Mouse (Mus musculus) CH12.LX (cell line): ENCODE measurements at regions not wholly inside any gene's neighbourhood (a gene's known extent, or its start where the extent isn't known, plus 50 kb on each side); places are given as distances from the start of the nearest gene placed in this dataset.

ENCODE experiments used
- CTCF ChIP-seq, 2 experiments: IDR thresholded peaks in 1 of 2; conservative IDR thresholded peaks in 1 of 2; 2 replicates each; pipeline ENCODE4 v1.5.1; 2011 to 2012; ENCODE audit warnings: low read depth in 2 of 2, low read length in 2 of 2, improper control_type of control experiment in 1 of 2, inconsistent platforms in 1 of 2, mild to moderate bottlenecking in 1 of 2, moderate library complexity in 1 of 2
- E2F4 ChIP-seq: IDR thresholded peaks from 2 replicates; pipeline ENCODE4 v1.6.1; 2011; ENCODE audit warnings: low read depth, low read length, improper control_type of control experiment; ENCODE audit not compliant: insufficient replicate concordance
- KAT2A ChIP-seq: IDR thresholded peaks from 2 replicates; pipeline ENCODE4 v1.6.1; 2012; ENCODE audit warnings: low read length, improper control_type of control experiment, inconsistent platforms; ENCODE audit not compliant: insufficient replicate concordance
- MAFK ChIP-seq: IDR thresholded peaks from 2 replicates; pipeline ENCODE4 v1.6.1; 2011; ENCODE audit warnings: low read length, improper control_type of control experiment; ENCODE audit not compliant: insufficient replicate concordance
- POLR2A ChIP-seq: IDR thresholded peaks from 2 replicates; pipeline ENCODE4 v1.6.1; 2011; ENCODE audit warnings: low read depth, mild to moderate bottlenecking, improper control_type of control experiment, low read length
- POLR2AphosphoS2 ChIP-seq: IDR thresholded peaks from 2 replicates; pipeline ENCODE4 v1.6.1; 2011; ENCODE audit warnings: low read depth, low read length, improper control_type of control experiment
- RCOR1 ChIP-seq: conservative IDR thresholded peaks from 2 replicates; pipeline ENCODE4 v1.6.1; 2012; ENCODE audit warnings: low read depth, mild to moderate bottlenecking, inconsistent platforms, low read length, improper control_type of control experiment
- SIN3A ChIP-seq: IDR thresholded peaks from 2 replicates; pipeline ENCODE4 v1.6.1; 2012; ENCODE audit warnings: low read length, improper control_type of control experiment, inconsistent platforms
- ZKSCAN1 ChIP-seq: IDR thresholded peaks from 2 replicates; pipeline ENCODE4 v1.6.1; 2012; ENCODE audit warnings: low read depth, inconsistent platforms, low read length, improper control_type of control experiment, borderline replicate concordance
- ZNF384 ChIP-seq: IDR thresholded peaks from 2 replicates; pipeline ENCODE4 v1.6.1; 2012; ENCODE audit warnings: low read depth, low read length, improper control_type of control experiment, inconsistent platforms

DNA sequence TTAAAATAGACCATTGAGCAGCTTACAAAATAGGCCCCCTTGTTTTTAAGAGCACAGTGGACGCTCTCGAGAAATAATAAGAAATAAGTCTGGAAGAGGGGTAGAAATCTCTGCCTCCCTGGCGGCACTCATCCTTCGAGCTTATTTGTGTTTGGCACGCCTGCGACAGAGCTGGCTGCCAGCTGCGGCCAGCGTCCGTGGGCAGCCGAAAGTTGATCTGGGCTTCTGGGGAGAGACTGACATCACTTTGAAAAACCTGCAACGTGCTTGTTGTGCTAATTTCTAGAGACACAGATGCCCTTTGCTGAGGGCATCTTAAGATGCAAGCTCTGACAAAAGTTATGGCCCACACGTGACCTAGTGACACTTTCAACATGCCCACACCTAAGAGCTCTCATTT is 269.4 kb downstream of the Bcl11a start:
- TF ChIP-seq KAT2A (no peak), POLR2AphosphoS2 (no peak), CTCF (conservative IDR thresholded peaks at IDR 0.05 in 1 of 2, IDR thresholded peaks at IDR 0.05 in 1 of 2; ENCODE audit: low read depth in 2 of 2, low read length in 2 of 2) (no peak), POLR2A (no peak), E2F4 (no peak), ZKSCAN1 (no peak), MAFK (no peak), RCOR1 (no peak), ZNF384 (no peak), SIN3A (no peak)
